Mouse (Mus musculus) mesoderm, embryonic 11.5 days (tissue): Measurements from ENCODE around the gene Mavs.
"Not testable (repeated sequence)": the region's sequence is repeated elsewhere in the genome, so short reads cannot be mapped to it uniquely, and the experiment has no call there.

ENCODE experiments used
- DNase-seq: peaks from one replicate; pipeline ENCODE4 v3.0.0-alpha.2; 2012; ENCODE audit warnings: low read depth, low spot score

The Mavs gene

GRCm38 (mm10) chr2:131211026-131211615, 22.7 kb upstream of the Mavs start:
- DNase-seq, result no peak

DNA sequence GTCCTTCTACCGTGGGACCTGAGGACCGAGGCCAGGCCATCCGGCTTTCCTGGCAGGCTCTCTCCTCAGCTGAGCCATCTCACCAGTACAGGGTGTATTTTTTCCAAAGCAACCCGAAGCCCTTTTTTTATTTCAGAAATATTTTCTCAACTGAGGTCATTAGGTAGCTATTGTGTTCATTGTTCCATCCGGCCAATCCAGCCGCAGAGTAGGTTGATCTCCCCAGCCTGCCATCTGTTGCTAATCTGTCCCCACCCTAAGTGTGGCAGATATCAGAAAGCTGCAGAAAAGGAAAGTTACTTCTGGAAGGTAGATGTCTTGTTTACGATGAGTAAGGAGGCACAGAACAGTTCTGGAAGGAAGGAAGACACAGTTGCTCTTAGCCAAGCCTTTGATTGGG, 20.1 kb upstream of the Mavs start:
- DNase-seq, result no peak

DNA sequence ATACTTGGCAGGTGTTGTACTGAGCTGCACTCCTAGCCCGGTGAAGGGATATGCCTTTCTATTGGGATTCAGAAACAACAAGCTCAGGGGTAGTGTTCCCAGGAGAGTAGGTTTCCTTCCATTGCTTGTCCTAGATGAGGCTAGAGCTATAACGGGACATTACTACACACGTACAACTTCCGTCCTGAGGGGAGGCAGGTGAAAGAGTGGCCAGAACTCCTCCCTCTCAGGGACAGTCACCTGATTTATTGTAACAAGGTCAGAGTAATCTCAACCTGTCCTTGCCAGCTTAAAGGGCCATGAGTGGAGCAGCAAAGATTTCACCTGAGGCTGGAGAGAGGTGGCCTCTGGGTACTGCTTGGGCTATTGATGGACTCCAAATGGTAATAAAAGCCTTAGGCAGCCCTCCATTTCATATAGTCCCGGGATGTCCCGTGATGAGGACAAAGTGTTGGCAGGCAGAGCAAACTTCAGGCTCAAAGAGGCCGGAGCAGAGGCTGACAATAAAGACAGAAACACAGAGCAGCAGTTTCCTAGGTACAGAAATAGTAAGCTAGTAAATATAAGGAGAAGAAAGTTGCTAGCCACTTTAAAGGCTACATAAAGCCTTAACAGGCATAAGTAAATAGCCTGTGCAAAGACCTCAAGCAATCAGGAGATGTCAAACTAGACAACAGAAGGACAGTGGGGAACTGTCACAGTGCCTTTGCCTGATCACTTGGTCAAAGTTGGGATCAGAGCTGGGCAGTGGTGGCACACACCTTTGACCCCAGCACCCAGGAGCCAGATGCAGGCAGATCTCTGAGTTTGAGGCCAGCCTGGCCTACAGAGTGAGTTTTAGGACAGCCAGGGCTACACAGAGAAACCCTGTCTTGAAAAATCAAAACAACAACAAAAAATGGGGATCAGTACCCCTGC, 17.7 kb upstream of the Mavs start:
- no peak for DNase-seq

GRCm38 (mm10) chr2:131220030-131220429, 13.8 kb upstream of the Mavs start:
- no peak for DNase-seq

GRCm38 (mm10) chr2:131221853-131222515, 11.9 kb upstream of the Mavs start:
- DNase-seq, result no peak

GRCm38 (mm10) chr2:131222562-131222961, 11.3 kb upstream of the Mavs start:
- DNase-seq, result no peak

GRCm38 (mm10) chr2:131223569-131223968, 10.3 kb upstream of the Mavs start:
- no peak for DNase-seq

DNA sequence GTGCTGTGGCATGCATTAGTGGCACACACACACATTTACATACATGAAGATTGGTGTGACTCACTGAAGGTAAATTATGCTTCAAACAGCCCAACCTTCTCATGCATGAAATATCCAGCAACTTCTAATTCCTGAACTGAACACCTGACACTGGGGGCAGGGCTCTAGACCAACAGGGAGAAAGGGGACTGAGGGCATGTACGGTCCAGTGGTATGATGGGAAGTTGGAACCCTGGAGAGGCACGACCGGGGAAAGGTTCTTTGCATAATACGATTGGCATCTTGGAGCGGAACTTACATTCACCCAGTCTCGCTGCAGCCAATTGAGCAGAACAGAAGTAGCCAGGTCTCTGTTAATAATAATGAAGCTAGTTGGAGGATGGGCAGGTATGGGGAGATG, 8.7 kb upstream of the Mavs start:
- no peak for DNase-seq

DNA sequence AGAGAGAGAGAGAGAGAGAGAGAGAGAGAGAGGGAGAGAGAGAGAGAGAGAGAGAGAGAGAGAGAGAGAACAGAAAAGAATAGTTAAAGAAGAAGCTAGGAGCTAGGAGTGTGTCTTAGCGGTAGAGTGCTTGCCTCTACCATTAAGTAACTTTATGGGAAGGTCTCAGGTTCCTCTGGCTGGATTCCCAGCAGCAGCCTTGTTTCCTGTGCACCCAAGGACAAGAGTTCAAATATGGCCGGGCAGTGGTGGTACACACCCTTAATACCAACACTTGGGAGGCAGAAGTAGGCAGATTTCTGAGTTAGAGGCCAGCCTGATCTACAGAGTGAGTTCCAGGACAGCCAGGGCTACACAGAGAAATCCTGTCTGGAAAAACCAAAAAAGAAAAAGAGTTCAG, 7.2 kb upstream of the Mavs start:
- not testable (repeated sequence) for DNase-seq

GRCm38 (mm10) chr2:131227243-131227642, 6.6 kb upstream of the Mavs start:
- no peak for DNase-seq

DNA sequence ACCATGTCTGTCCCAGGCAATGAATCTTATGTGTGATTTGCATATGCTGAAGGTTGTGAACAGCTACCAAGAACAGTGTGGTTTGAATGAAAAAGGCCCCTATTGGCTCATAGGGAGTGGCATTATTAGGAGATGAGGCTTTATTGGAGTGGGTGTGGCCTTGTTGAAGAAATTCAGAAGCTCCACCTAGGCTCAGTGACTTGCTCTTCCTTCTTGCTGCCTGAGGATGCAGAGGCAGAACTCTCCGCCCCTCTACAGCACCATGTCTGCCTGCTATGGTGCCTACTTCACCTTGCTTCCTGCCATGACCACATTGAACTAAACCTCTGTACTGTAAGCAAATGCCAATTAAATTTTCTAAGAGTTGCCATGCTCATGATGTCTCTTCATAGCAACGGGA, 1.3 kb upstream of the Mavs start:
- no peak for DNase-seq

DNA sequence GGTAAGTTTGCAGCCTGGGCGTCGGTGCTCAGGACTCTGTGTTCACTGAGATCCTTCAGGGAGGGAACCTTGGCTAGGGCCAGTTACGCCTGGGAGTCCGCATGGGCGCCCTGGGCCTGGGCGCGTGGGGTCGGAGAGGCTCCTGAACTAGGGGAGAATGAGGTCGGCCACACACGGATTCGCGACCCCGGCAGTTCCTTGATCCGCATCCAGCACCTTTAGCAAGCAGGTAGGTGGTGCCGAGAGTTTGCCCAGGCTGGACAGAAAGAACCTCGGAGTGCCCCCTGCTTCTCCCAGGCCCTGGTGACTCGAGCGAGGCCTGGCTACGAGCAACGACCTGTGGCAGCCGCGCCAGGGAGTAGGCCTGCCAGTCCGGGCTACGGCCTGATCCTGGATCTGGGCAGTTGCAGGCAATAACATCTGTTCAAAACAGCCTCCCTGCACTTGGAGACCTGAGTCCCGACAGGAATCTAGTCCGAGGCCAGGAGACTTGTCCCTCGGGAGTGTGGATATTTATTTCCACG, 326 bp downstream of the Mavs start:
- no peak for DNase-seq

DNA sequence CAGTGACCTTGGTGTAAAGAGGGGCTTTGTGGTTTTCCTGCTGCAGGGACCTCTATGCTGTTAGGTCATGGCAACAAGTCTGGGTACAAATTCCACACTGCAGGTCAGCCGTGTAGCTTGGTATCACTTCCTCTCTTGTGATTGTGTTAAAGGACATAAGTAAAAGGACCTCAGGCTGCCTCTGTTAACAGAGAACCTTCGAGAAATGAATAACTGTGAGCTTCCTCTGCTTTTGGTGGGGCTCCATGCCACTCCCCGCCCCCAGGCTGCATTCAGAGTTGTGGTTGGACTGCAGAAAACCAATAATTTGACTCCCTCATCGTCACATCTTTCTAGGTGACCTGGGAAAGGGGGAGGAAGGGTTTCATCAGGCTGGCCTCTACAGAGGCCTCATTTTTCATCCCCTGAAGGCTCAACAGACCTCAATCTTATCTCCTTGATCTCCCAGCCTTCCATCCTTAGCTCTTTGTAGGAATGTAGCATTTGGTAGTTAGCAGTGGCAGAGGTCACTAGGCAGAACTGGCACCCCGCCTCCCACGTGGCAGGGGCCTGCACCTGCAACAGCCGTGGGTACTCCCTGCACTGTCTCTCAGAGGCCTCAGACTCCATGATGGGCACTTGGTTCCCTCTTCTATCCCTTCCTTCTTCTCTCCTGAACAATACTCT, 1.2 kb downstream of the Mavs start:
- DNase-seq, result no peak

- no peak for DNase-seq
Measured at GRCm38 (mm10) chr2:131242180-131242579, 8.3 kb downstream of the Mavs start.

GRCm38 (mm10) chr2:131242929-131243328, 9.1 kb downstream of the Mavs start:
- DNase-seq, result no peak

- DNase-seq, result peak; percentile 72
Measured at GRCm38 (mm10) chr2:131253681-131254328, 19.9 kb downstream of the Mavs start.

DNA sequence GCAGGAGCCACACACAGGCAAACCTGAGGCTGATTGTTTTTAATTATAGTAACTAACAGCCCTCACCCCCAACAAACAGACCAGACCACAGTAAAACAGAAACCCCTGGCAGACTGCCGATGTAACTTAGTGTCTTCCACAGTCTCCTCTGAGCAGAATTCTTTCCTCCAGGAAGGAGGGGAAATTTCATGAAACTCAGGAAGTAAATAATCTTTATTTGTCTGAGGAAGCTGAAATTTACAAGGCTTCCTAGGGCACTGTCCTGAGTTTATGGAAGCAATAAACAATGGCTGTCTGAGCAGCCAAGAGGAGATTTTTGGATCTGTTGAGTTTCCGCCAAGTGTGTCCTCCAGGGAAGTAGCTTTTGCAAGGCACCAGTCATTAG, 20.5 kb downstream of the Mavs start:
- no peak for DNase-seq

DNA sequence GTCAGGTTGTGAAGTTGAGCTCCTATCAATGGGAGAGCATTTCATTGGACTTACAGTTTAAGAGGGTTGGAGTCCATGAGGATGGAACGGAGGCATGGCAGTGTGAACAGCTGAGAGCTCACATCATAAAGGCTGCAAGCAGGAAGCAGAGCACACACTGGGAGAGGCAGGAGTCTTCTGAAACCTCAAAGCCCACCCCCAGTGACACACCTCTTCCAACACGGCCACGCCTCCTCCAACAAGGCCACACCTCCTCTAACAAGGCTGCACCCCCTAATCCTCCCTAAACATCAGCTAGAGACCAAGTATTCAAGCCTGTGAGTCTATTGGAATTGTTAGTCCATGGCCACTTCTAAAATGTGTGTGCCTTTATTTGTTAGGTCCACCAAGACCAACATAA, 21.9 kb downstream of the Mavs start:
- DNase-seq, result no peak

DNA sequence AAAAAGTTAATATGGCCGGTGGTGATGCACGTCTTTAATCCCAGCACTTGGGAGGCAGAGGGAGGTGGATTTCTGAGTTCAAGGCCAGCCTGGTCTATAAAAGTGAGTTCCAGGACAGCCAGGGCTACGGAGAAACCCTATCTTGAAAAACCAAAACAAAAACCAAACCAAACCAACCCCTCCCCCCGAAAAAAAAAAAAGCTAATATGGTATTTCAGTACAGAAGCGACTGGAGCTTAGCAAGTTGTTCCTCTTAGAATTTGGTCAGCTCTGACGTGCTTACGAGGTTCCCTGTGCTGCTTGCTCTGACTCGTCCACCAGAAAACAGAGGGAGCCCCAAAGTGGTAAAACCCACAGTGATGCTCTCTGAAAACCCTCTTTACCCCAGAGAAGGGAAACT, 24.8 kb downstream of the Mavs start:
- DNase-seq, result no peak

DNA sequence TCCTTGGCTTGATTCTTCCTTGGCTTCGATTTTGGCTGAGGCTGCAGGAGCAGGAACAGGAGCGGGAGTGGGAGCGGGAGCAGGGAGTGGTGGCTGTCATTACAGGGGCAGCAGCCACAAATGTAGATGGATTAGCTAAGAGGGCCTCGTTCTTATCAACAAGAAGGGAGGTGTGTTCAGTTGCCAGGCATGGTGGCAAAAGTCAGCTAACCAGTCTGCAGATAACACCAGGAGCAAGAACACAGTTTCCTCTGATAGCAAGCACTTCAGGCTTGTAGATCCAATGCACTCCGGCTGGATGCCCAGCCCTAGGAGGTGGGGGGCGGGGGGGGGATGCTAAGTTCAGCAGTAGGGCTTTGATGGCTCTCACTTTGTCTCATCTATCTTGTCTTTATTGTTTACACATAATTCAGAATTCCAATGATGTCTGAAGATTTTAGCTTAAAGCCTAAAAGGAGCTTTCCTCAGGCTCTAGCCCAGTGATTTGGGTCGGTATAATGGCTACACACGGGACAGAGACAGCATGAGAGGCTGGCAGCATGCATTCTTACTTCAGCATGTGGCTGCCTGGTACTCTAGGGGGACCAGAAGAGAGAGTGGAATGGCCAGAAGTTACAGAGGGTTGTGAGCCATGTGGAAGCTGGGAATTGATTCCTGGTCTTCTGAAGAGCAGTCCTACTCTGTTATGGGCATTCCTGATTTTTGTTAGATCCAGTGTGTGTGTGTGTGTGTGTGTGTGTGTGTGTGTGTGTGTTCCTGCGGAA, 26.9 kb downstream of the Mavs start:
- DNase-seq, result no peak
